Mouse (Mus musculus) retina, postnatal 1 day (tissue): ENCODE measurements around the gene Col1a2.
A peak's percentile ranks its signal among the peaks of the same experiment; 100 is the strongest.

Experiments used
- DNase-seq: peaks from one replicate; pipeline ENCODE4 v3.0.0-alpha.2; 2012

Gene Col1a2

GRCm38 (mm10) chr6:4528439-4528838, 23.8 kb downstream of the Col1a2 start:
- DNase-seq = no peak

GRCm38 (mm10) chr6:4530986-4531385, 26.4 kb downstream of the Col1a2 start:
- no peak for DNase-seq

- DNase-seq = no peak
Measured at GRCm38 (mm10) chr6:4532898-4533297, 28.3 kb downstream of the Col1a2 start.

GRCm38 (mm10) chr6:4534462-4535079, 30.0 kb downstream of the Col1a2 start:
- no peak for DNase-seq

GRCm38 (mm10) chr6:4541926-4542715, 37.5 kb downstream of the Col1a2 start:
- no peak for DNase-seq

- DNase-seq = peak; percentile 60
Measured at GRCm38 (mm10) chr6:4544554-4544953, 39.9 kb downstream of the Col1a2 start.

- peak; percentile 75 for DNase-seq
Measured at GRCm38 (mm10) chr6:4545727-4546126, 41.1 kb downstream of the Col1a2 start.

GRCm38 (mm10) chr6:4548894-4549293, 44.3 kb downstream of the Col1a2 start:
- DNase-seq = no peak

- DNase-seq = no peak
Measured at GRCm38 (mm10) chr6:4549846-4550548, 45.4 kb downstream of the Col1a2 start.

GRCm38 (mm10) chr6:4550549-4550915, 45.9 kb downstream of the Col1a2 start:
- DNase-seq = no peak

GRCm38 (mm10) chr6:4555366-4555765, 50.8 kb downstream of the Col1a2 start:
- no peak for DNase-seq

GRCm38 (mm10) chr6:4557086-4557485, 52.5 kb downstream of the Col1a2 start:
- DNase-seq = no peak

GRCm38 (mm10) chr6:4557678-4558077, 53.1 kb downstream of the Col1a2 start:
- DNase-seq = peak; percentile 32

- no peak for DNase-seq
Measured at GRCm38 (mm10) chr6:4561156-4561555, 56.5 kb downstream of the Col1a2 start.

- DNase-seq = no peak
Measured at GRCm38 (mm10) chr6:4561621-4562020, 57.0 kb downstream of the Col1a2 start.

- DNase-seq = no peak
Measured at GRCm38 (mm10) chr6:4562401-4562800, 57.8 kb downstream of the Col1a2 start.

- no peak for DNase-seq
Measured at GRCm38 (mm10) chr6:4563477-4563876, 58.9 kb downstream of the Col1a2 start.

GRCm38 (mm10) chr6:4570412-4570811, 65.8 kb downstream of the Col1a2 start:
- DNase-seq = no peak

GRCm38 (mm10) chr6:4577756-4578155, 73.1 kb downstream of the Col1a2 start:
- no peak for DNase-seq

GRCm38 (mm10) chr6:4578343-4578742, 73.7 kb downstream of the Col1a2 start:
- DNase-seq = no peak

GRCm38 (mm10) chr6:4579620-4580019, 75.0 kb downstream of the Col1a2 start:
- no peak for DNase-seq

GRCm38 (mm10) chr6:4583485-4583884, 78.9 kb downstream of the Col1a2 start:
- no peak for DNase-seq

GRCm38 (mm10) chr6:4587946-4588345, 83.3 kb downstream of the Col1a2 start:
- no peak for DNase-seq

- no peak for DNase-seq
Measured at GRCm38 (mm10) chr6:4588722-4589121, 84.1 kb downstream of the Col1a2 start.
